Mouse (Mus musculus) brain, embryonic 14.5 days (tissue): ENCODE results near the gene Plekhg2. TPM values are rescaled to one million over a fixed set of nuclear protein-coding genes. Genes with fewer than 3 reads are reported as not detected.

Source experiments
- DNase-seq: peaks from one replicate; pipeline ENCODE4 v3.0.0-alpha.2; 2011; ENCODE audit warnings: low read depth
- CTCF ChIP-seq: fragments of 200-500 bp; IDR thresholded peaks from 2 replicates; pipeline ENCODE4 v1.5.1; 2012; ENCODE audit warnings: inconsistent platforms, mild to moderate bottlenecking, moderate library complexity, borderline replicate concordance; ENCODE audit not compliant: insufficient read depth, insufficient read length; ENCODE audit errors: extremely low read depth
- POLR2A ChIP-seq: fragments of 200-500 bp; IDR thresholded peaks from 2 replicates; pipeline ENCODE4 v1.6.1; 2012; ENCODE audit warnings: mild to moderate bottlenecking, inconsistent platforms, borderline replicate concordance; ENCODE audit not compliant: poor library complexity, insufficient read depth, insufficient read length, severe bottlenecking; ENCODE audit errors: extremely low read depth
- polyA plus RNA-seq: library from polyadenylated mRNA; depleted of rRNA; stranded (reverse); fragments of >200 nt; gene quantifications from 2 replicates; pipeline ENCODE4 v1.2.3, GENCODE M21; 2012

The Plekhg2 gene
- polyA plus RNA-seq, 1 experiment = 35.0 TPM

GRCm38 (mm10) chr7:28359854-28360253, 12.5 kb downstream of the Plekhg2 start:
- no peak for DNase-seq

GRCm38 (mm10) chr7:28358431-28358830, 14.0 kb downstream of the Plekhg2 start:
- TF ChIP-seq POLR2A (no peak), CTCF (no peak)
- no peak for DNase-seq

More at GRCm38 (mm10) chr7:28359854-28360253, 12.5 kb downstream of the Plekhg2 start:
- TF ChIP-seq POLR2A (no peak), CTCF (no peak)

- no peak for TF ChIP-seq CTCF
- DNase-seq = peak; percentile 59
These were observed 14.4 kb downstream of the Plekhg2 start for GRCm38 (mm10) chr7:28357984-28358383.

- DNase-seq = no peak
- TF ChIP-seq CTCF = no peak
- TF ChIP-seq POLR2A = no peak
These were observed 15.4 kb downstream of the Plekhg2 start for GRCm38 (mm10) chr7:28356981-28357380.

- TF ChIP-seq POLR2A (no peak), CTCF (no peak)
These were observed 17.2 kb downstream of the Plekhg2 start for GRCm38 (mm10) chr7:28355221-28355620.

DNA sequence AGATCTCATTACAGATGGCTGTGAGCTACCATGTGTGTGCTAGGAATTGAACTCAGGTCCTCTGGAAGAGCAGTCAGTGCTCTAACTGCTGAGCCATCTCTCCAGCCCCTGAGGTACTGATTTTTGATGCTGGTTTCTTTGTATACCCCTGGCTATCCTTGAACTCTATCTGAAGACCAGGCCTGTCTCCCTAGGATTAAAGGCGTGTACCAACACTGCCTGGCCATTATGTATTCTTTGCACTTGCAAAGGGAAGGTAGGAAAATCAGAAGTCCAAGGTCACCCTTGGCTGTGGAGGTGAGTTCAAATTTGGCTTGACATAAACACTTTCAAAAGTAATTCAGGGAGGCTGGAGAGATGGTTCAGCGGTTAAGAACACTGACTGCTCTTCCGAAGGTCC, 17.8 kb downstream of the Plekhg2 start:
- TF ChIP-seq POLR2A (no peak), CTCF (no peak)
- DNase-seq = no peak

More at GRCm38 (mm10) chr7:28355221-28355620, 17.2 kb downstream of the Plekhg2 start:
- DNase-seq = no peak

GRCm38 (mm10) chr7:28354113-28354581, 18.3 kb downstream of the Plekhg2 start:
- TF ChIP-seq CTCF = no peak
- TF ChIP-seq POLR2A = no peak
- DNase-seq = no peak

DNA sequence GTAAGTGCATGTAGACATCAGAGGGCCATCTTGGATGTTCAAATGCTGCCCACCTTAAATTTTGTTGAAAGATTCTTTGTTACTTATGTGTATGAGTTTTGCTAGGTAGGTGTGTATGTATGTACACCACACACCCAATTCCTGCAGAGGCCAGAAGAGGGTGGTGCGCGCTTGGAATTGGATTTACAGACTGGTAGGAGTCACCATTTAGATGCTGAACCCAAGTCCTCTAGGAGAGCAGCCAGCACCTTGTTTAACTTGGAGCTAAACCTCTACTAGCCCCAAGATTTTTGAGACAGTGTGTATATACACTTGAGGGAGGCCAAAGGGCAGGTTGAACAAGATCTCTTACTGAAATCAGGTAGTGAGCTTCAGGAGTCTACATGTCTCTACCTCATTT, 19.1 kb downstream of the Plekhg2 start:
- no peak for DNase-seq
- no peak for TF ChIP-seq CTCF
- TF ChIP-seq POLR2A = no peak

GRCm38 (mm10) chr7:28351676-28352191, 20.7 kb downstream of the Plekhg2 start:
- TF ChIP-seq CTCF (no peak), POLR2A (no peak)
- DNase-seq = no peak

DNA sequence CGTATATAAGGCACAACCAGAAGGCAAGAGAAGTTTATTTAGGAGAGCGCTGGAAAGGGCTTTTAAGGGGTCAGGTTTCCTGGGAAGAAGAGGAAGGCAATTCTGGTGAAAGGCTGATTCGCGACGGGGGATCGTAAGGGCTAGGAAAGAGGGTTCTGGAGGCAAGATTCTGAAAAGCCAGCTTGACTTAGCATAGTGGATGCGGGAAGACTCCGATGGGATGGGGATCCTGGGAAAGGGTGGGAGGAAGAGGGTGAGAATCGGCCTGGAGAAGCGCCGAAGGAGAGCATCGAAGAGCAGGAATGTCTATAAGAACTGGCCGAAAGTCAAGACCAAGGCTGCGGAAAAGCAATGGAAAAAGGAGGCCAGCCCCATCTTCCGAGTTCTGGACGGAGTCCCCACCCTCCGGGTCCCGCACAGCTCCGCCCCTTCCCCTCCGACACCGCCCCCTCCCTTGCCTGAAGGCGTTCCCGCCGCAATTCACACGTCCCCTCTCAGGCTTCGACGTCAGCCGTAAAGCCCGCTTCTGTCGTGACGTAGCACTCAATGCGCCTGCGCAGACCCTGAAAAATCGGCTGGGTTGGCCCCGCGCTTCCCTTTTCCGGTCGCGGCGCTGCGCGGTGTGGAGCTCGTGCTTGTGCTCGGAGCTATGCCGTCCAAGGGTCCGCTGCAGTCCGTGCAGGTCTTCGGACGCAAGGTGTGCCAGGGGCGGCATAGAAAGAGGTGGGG, 22.1 kb downstream of the Plekhg2 start, which contains the start of gene Rps16:
Gene Rps16, plus strand, starts transcription at position 498 of the 729 bp plus-strand sequence.
- peak; percentile 99 for DNase-seq
- TF ChIP-seq CTCF (no peak), POLR2A (peak; percentile 62; the same call in 1 of the 2 replicates)

GRCm38 (mm10) chr7:28348601-28349000, 23.8 kb downstream of the Plekhg2 start:
- peak; percentile 33 for DNase-seq
- peak; percentile 20; the same call in 1 of the 2 replicates for TF ChIP-seq CTCF
- TF ChIP-seq POLR2A = no peak

DNA sequence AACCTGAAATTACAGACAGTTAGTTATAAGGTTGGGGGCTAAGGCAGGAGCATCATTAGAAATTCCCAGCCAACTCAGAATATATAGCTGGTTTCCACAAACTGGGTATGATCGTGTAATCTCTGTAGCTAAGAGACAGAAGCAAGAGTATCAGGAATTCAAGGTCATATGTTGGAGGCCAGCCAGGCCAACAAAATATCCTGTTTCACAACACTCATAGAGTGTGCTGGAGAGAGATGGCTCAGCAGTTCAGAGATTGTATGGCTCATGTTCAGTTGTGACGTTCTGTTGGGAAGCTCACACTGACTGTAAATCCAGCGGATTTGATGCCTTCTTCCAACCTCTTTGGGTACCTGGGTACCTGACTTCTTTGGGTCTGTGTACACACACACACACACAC, 24.7 kb downstream of the Plekhg2 start:
- no peak for DNase-seq
- TF ChIP-seq POLR2A = no peak
- TF ChIP-seq CTCF = no peak

DNA sequence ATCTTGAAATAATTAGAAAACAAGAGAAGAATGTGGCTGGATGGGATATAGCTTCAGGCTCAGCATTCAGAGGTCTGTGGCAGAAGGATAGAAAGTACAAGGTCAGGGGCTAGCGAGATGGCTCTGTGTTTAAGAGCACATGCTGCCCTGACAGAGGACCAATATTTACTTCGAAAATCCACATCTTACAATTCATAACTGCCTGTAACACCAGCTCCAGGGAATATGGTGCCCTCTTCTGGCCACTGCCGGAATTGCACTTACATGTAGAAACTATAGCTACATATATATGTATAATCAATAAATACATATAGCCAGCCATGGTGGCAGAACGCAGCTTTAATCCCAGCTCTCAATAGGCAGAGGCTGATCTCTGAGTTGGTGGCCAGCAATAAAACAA, 27.8 kb downstream of the Plekhg2 start:
- TF ChIP-seq POLR2A (no peak), CTCF (peak; percentile 77; the same call in 1 of the 2 replicates)
- DNase-seq = peak; percentile 87
